Mouse (Mus musculus) midbrain, embryonic 16.5 days (tissue): Measurements from ENCODE around the gene Atp6v1fnb. TPM values are rescaled to one million over a fixed set of nuclear protein-coding genes. Genes with fewer than 3 reads are reported as not detected.
A peak's percentile ranks its signal among the peaks of the same experiment; 100 is the strongest.

ENCODE experiments used
- ATAC-seq: fragments of 200-750 bp; cut with Nextera tagmentation; 2 replicates; pipeline ENCODE4 v1.8.0; 2017; ENCODE audit warnings: moderate TSS enrichment
- H3K27ac ChIP-seq: fragments of 300-500 bp; sonication (generic); 2 replicates; pipeline ENCODE4 v1.5.1; 2014; ENCODE audit warnings: mild to moderate bottlenecking, low read length, mixed read lengths
- H3K27me3 ChIP-seq: fragments of 300-500 bp; sonication (generic); 2 replicates; pipeline ENCODE4 v1.6.1; 2014; ENCODE audit warnings: low read depth, low read length, mixed read lengths; ENCODE audit not compliant: control insufficient read depth, insufficient read depth
- H3K36me3 ChIP-seq: fragments of 300-500 bp; sonication (generic); 2 replicates; pipeline ENCODE4 v1.6.1; 2014; ENCODE audit warnings: mild to moderate bottlenecking, low read length, moderate library complexity, mixed read lengths; ENCODE audit not compliant: control insufficient read depth, insufficient read depth
- H3K4me1 ChIP-seq: fragments of 300-500 bp; sonication (generic); 2 replicates; pipeline ENCODE4 v1.6.1; 2014; ENCODE audit warnings: mild to moderate bottlenecking, low read length, mixed read lengths; ENCODE audit not compliant: control insufficient read depth, insufficient read depth
- H3K4me2 ChIP-seq: fragments of 300-500 bp; sonication (generic); 2 replicates; pipeline ENCODE4 v1.6.1; 2014; ENCODE audit warnings: mild to moderate bottlenecking, low read length, mixed read lengths
- H3K4me3 ChIP-seq: fragments of 300-500 bp; sonication (generic); 2 replicates; pipeline ENCODE4 v1.5.1; 2014; ENCODE audit warnings: low read depth, mild to moderate bottlenecking, low read length, moderate library complexity, mixed read lengths
- H3K9ac ChIP-seq: fragments of 300-500 bp; sonication (generic); 2 replicates; pipeline ENCODE4 v1.6.1; 2014; ENCODE audit warnings: low read depth, low read length, mixed read lengths
- H3K9me3 ChIP-seq: fragments of 300-500 bp; sonication (generic); replicated peaks from 2 replicates; pipeline ENCODE4 v1.6.1; 2014; ENCODE audit warnings: mild to moderate bottlenecking, low read length, mixed read lengths; ENCODE audit not compliant: control insufficient read depth, poor library complexity, severe bottlenecking
- WGBS: fragments of 180-500 bp; shearing (Covaris S2); extraction: QIAGEN DNeasy Blood & Tissue Kit; methylation state at CpG from one replicate; pipeline ENCODE4 v1.1.7; 2014; 5-methylcytosine and 5-hydroxymethylcytosine counted together
- polyA plus RNA-seq: library from polyadenylated mRNA; unstranded; fragments of >200 nt; fragmentation: Nextera tagmentation; extraction: Ambion mirVana; gene quantifications from 2 replicates; pipeline ENCODE4 v1.2.1, GENCODE M21; 2015

Atp6v1fnb gene
- polyA plus RNA-seq, 1 experiment from 2014 or later, result 0.45 TPM

- peak; percentile 50; the same call in 1 of the 2 replicates for ATAC-seq
- Histone ChIP-seq H3K27ac (no peak overlapping the region), H3K4me2 (peak overlapping the region; percentile 55), H3K9me3 (no peaks in the 10 kb centered on the region), H3K4me1 (peaks cover 4% of the 10 kb centered on the region; the same call in 1 of the 2 replicates), H3K9ac (peak overlapping the region; percentile 41; the same call in 1 of the 2 replicates), H3K27me3 (peaks cover 19% of the 10 kb centered on the region), H3K36me3 (no peaks in the 10 kb centered on the region), H3K4me3 (peak overlapping the region; percentile 20; the same call in 1 of the 2 replicates)
- WGBS, result 7% methylated on average over 26 of the region's 26 CpGs
Measured at GRCm38 (mm10) chr6:29484716-29485559, 13.7 kb downstream of the Atp6v1fnb start.

- peaks cover 4% of the 10 kb centered on the region; the same call in 1 of the 2 replicates for H3K4me1 ChIP-seq
- no peak overlapping the region for H3K27ac ChIP-seq
- H3K9ac ChIP-seq, result no peak overlapping the region
- no peak for ATAC-seq
- H3K27me3 ChIP-seq, result peaks cover 19% of the 10 kb centered on the region
- 38% methylated on average over 2 of the region's 2 CpGs for WGBS
- H3K36me3 ChIP-seq, result no peaks in the 10 kb centered on the region
- no peak overlapping the region for H3K4me2 ChIP-seq
- H3K9me3 ChIP-seq, result no peaks in the 10 kb centered on the region
- H3K4me3 ChIP-seq, result no peak overlapping the region
Measured at GRCm38 (mm10) chr6:29485951-29486350, 14.7 kb downstream of the Atp6v1fnb start.

GRCm38 (mm10) chr6:29494101-29494500 is 22.9 kb downstream of the Atp6v1fnb start:
- Histone ChIP-seq H3K4me3 (no peak overlapping the region), H3K4me2 (no peak overlapping the region), H3K36me3 (no peaks in the 10 kb centered on the region), H3K9me3 (no peaks in the 10 kb centered on the region), H3K4me1 (no peaks in the 10 kb centered on the region), H3K27ac (no peak overlapping the region), H3K9ac (no peak overlapping the region), H3K27me3 (peaks cover 21% of the 10 kb centered on the region)
- ATAC-seq, result no peak
- WGBS, result 91% methylated on average over 4 of the region's 4 CpGs

GRCm38 (mm10) chr6:29496270-29496669 is 25.0 kb downstream of the Atp6v1fnb start:
- Histone ChIP-seq H3K27ac (no peak overlapping the region), H3K4me2 (0 out of 2 replicates have a peak overlapping the region, but pooled peaks have one; percentile 16), H3K4me3 (no peak overlapping the region), H3K9me3 (no peaks in the 10 kb centered on the region), H3K27me3 (peaks cover 21% of the 10 kb centered on the region), H3K36me3 (no peaks in the 10 kb centered on the region), H3K4me1 (no peaks in the 10 kb centered on the region), H3K9ac (no peak overlapping the region)
- 13% methylated on average over 25 of the region's 25 CpGs for WGBS
- ATAC-seq, result no peak

GRCm38 (mm10) chr6:29497791-29498190 is 26.6 kb downstream of the Atp6v1fnb start:
- Histone ChIP-seq H3K4me2 (no peak overlapping the region), H3K4me3 (no peak overlapping the region), H3K27me3 (peaks cover 21% of the 10 kb centered on the region), H3K4me1 (no peaks in the 10 kb centered on the region), H3K36me3 (no peaks in the 10 kb centered on the region), H3K9me3 (no peaks in the 10 kb centered on the region), H3K27ac (no peak overlapping the region), H3K9ac (no peak overlapping the region)
- WGBS, result 37% methylated on average over 2 of the region's 2 CpGs
- peak; percentile 57 for ATAC-seq

- H3K9me3 ChIP-seq, result no peaks in the 10 kb centered on the region
- no peaks in the 10 kb centered on the region for H3K36me3 ChIP-seq
- WGBS, result 94% methylated on average over 7 of the region's 7 CpGs
- no peak overlapping the region for H3K4me2 ChIP-seq
- H3K27ac ChIP-seq, result no peak overlapping the region
- H3K9ac ChIP-seq, result no peak overlapping the region
- no peak for ATAC-seq
- H3K4me3 ChIP-seq, result no peak overlapping the region
- H3K4me1 ChIP-seq, result no peaks in the 10 kb centered on the region
- H3K27me3 ChIP-seq, result peaks cover 21% of the 10 kb centered on the region
Measured at GRCm38 (mm10) chr6:29500177-29500576, 28.9 kb downstream of the Atp6v1fnb start.

GRCm38 (mm10) chr6:29500810-29501209 is 29.6 kb downstream of the Atp6v1fnb start:
- no peak for ATAC-seq
- WGBS, result 89% methylated on average over 6 of the region's 6 CpGs
- Histone ChIP-seq H3K27ac (no peak overlapping the region), H3K9me3 (no peaks in the 10 kb centered on the region), H3K36me3 (no peaks in the 10 kb centered on the region), H3K4me3 (no peak overlapping the region), H3K9ac (no peak overlapping the region), H3K27me3 (peaks cover 17% of the 10 kb centered on the region), H3K4me2 (no peak overlapping the region), H3K4me1 (no peaks in the 10 kb centered on the region)

GRCm38 (mm10) chr6:29501599-29501998 is 30.4 kb downstream of the Atp6v1fnb start:
- no peak overlapping the region for H3K4me3 ChIP-seq
- no peak for ATAC-seq
- H3K4me1 ChIP-seq, result no peaks in the 10 kb centered on the region
- no peak overlapping the region for H3K9ac ChIP-seq
- peaks cover 15% of the 10 kb centered on the region for H3K27me3 ChIP-seq
- H3K27ac ChIP-seq, result no peak overlapping the region
- H3K4me2 ChIP-seq, result no peak overlapping the region
- no peaks in the 10 kb centered on the region for H3K36me3 ChIP-seq
- H3K9me3 ChIP-seq, result no peaks in the 10 kb centered on the region
- WGBS, result 93% methylated on average over 1 of the region's 1 CpGs

GRCm38 (mm10) chr6:29505493-29505892 is 34.3 kb downstream of the Atp6v1fnb start:
- Histone ChIP-seq H3K4me3 (no peak overlapping the region), H3K9ac (no peak overlapping the region), H3K27me3 (peaks cover 15% of the 10 kb centered on the region), H3K9me3 (no peaks in the 10 kb centered on the region), H3K27ac (no peak overlapping the region), H3K4me1 (0 out of 2 replicates have a peak, but pooled peaks cover 4% of the 10 kb centered on the region), H3K4me2 (no peak overlapping the region), H3K36me3 (no peaks in the 10 kb centered on the region)
- no peak for ATAC-seq
- WGBS, result 93% methylated on average over 5 of the region's 5 CpGs
